Mouse (Mus musculus) left cerebral cortex, adult 2 months (tissue): ENCODE measurements around the gene Ak2. TPM values are rescaled to one million over a fixed set of nuclear protein-coding genes. Genes with fewer than 3 reads are reported as not detected.

Experiments
- DNase-seq, 2 experiments: peaks; one replicate each; pipeline ENCODE4 v3.0.0; 2021 to 2022; ENCODE audit warnings: low spot score in 2 of 2, mixed read lengths in 1 of 2; ENCODE audit errors: extremely low spot score in 1 of 2
- H3K27ac ChIP-seq: fragments of 200-600 bp; 2 replicates; pipeline ENCODE4 v1.8.1; 2022
- H3K4me3 ChIP-seq: fragments of 200-600 bp; 2 replicates; pipeline ENCODE4 v1.8.1; 2022
- CTCF ChIP-seq: fragments of 200-600 bp; IDR thresholded peaks from 2 replicates; pipeline ENCODE4 v1.8.1; 2022; ENCODE audit warnings: antibody characterized with exemption, mild to moderate bottlenecking, moderate library complexity
- intact Hi-C: fragments of 180-260 bp; cut with DNase I; formaldehyde crosslinking; loops from one replicate; pipeline ENCODE4 v1.15.1; 2025
- total RNA-seq, 2 experiments: library from RNA; stranded (reverse); gene quantifications; 2 replicates each; pipeline ENCODE4 v1.2.3; 2021

Ak2 gene
- total RNA-seq, 2 experiments from 2014 or later: 25.7 to 30.4 TPM

GRCm38 (mm10) chr4:129034706-129035660, 43.2 kb downstream of the Ak2 start:
- Histone ChIP-seq H3K4me3 (no peak overlapping the region), H3K27ac (no peak overlapping the region)
- intact Hi-C loops: no loop called here
- TF ChIP-seq CTCF: no peak
- DNase-seq: no peak

- H3K27ac ChIP-seq: no peak overlapping the region
- intact Hi-C loops: no loop called here
- no peak overlapping the region for H3K4me3 ChIP-seq
- TF ChIP-seq CTCF: no peak
- no peak for DNase-seq
Observed at GRCm38 (mm10) chr4:129035851-129036445, 44.2 kb downstream of the Ak2 start.

DNA sequence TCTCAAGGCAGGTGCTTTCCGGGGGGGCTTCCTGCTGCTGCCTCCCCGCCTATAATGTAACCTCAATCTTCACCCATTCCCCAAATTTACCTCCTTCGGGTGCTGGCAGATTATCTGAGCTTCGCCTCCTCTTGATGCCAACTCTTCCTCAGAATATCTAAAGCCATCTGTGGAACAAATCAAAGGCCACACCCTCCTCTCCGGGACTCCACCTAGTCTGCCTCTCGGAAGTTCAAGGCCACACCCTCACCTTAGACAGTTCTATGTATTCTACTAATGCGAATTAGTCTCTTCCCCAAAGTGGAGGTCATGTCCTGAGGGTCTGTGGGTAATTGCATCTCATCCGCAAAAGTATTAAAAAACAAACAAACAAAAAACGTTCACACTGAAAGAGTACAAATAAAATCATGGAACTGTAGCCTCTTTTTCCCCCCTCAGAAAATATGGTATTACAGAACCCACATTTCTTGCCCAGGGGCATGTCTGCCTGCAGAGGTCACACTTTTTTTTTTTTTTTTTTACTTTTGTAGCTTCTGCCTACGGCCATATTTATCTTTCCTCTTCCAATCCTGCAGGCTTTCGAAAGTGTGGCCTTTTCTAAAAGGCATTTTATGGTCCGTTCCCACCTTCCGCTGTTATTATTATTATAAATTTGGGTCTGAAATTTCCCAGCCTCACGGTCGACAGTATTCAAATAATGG, 56.1 kb downstream of the Ak2 start:
- no peak for DNase-seq
- peak overlapping the region; percentile 80 for H3K27ac ChIP-seq
- H3K4me3 ChIP-seq: peak overlapping the region; percentile 61
- TF ChIP-seq CTCF: no peak
- intact Hi-C loops: no loop called here

DNA sequence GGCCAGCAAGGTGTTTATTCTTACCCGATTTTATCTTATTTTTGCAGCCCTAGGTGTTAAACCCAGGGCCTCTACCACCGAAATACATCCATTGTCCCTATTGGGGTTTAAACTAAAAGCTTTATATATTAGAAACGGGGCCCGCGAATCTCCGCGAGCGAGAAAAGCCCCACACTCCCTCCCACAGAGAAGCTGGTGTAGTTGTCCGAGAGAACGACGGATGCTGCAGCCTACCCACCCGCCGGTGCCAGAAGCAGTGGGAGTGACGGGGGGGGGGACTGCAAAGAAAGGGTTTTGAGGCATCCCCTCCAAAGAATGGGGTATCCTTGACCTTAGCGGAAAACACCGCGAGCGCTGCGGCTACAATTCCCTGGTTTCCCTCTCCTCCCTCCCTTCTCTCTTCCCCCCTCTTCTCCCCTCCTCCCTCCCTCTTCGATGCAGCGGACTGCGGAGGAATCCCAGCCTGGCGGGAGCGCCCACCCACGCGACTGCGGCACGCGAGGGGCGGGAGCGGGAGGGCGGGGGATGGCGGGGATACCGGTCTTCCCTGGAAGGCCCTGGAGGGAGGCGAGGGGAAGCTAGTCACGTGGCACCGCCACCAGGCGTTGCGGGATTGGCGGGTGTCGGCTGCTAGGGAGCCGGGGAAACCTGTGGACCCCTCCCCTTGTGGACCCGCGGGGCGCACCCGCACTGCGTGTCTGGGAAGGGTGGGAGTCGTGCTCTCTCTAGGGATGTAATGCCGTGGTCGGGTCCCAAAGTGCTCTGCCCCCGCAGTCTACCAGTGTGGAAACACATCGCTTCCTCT, 56.9 kb downstream of the Ak2 start:
- intact Hi-C loops: loop anchor here (1.0 kb wide), 1 partner anchor 10 kb away; the partner anchor contains the start of gene Rnf19b
- no peak for TF ChIP-seq CTCF
- H3K4me3 ChIP-seq: peak overlapping the region; percentile 61

GRCm38 (mm10) chr4:129049306-129050011, 57.7 kb downstream of the Ak2 start:
- peak; percentile 45 to 50 for DNase-seq
- TF ChIP-seq CTCF: peak; percentile 30
- peak overlapping the region; percentile 80 for H3K27ac ChIP-seq
- intact Hi-C loops: loop anchor here (1.0 kb wide), 1 partner anchor 9 kb away; the partner anchor contains the start of gene Rnf19b
- H3K4me3 ChIP-seq: peak overlapping the region; percentile 61

More for the DNA sequence above, 56.9 kb downstream of the Ak2 start:
- H3K27ac ChIP-seq: peak overlapping the region; percentile 80
- peak; percentile 83 to 89 for DNase-seq

GRCm38 (mm10) chr4:129050365-129050764, 58.6 kb downstream of the Ak2 start:
- no peak overlapping the region for H3K27ac ChIP-seq
- no peak for TF ChIP-seq CTCF
- H3K4me3 ChIP-seq: no peak overlapping the region
- intact Hi-C loops: no loop called here
- no peak for DNase-seq

- no peak for DNase-seq
- Histone ChIP-seq H3K27ac (no peak overlapping the region), H3K4me3 (no peak overlapping the region)
- intact Hi-C loops: no loop called here
- TF ChIP-seq CTCF: no peak
Observed at GRCm38 (mm10) chr4:129050901-129051417, 59.2 kb downstream of the Ak2 start.

DNA sequence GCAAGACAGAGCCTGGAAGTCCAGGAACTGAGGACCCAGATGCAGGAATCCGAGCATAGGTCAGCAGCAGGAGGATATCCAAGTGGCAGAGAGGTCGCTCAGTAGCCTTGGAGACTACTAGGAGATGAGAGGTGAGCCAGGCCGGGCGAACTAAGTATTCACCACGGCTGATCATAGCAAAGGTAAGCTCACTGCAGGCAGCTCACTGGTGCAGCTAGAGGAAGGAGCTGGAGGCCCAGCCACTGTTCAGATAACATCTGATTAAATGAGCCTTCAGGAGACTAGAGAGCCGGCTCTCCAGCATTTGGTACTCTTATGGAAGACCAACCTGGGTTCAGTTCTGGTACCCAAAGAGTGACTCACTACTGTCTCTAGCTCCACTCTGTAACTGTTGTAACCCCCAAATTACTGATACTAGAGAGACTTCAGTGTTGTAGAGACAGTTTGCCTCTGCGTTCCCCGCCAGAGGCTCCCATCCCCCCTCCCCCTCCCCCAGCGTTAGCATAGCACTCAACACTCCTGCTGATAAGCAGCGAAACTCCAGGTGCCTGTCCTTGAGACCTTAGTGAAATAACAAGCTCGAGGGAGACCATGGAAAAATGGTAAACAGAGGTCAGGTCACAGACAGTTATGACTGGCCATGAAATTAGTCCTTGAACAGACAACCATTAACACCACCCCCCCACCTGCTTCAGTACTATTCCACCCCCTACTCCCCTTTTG, 59.9 kb downstream of the Ak2 start:
- Histone ChIP-seq H3K4me3 (no peak overlapping the region), H3K27ac (no peak overlapping the region)
- intact Hi-C loops: no loop called here
- DNase-seq: no peak
- TF ChIP-seq CTCF: no peak

GRCm38 (mm10) chr4:129054757-129055156, 63.0 kb downstream of the Ak2 start:
- no peak for TF ChIP-seq CTCF

DNA sequence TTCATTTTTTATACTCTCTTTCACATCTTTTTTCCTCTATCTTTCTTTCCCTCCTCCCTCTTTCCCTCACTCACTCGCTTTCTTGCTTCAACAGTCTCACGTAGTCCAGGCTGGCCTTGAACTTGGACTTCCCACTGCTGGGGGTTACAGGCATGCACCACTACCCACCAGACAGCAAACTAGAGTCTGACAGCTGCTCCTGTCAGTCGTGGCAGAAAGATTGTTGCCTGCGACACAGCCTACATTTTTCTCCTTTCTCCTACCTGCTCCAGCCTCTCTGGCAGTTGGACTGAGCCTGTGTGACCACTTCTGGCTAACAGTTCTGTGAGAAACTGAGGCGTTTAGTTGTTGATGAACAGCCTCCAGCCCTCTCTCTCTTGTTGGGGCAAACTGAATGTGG, 63.8 kb downstream of the Ak2 start:
- DNase-seq: no peak
- H3K4me3 ChIP-seq: no peak overlapping the region
- TF ChIP-seq CTCF: no peak
- intact Hi-C loops: no loop called here
- no peak overlapping the region for H3K27ac ChIP-seq

More at GRCm38 (mm10) chr4:129054757-129055156, 63.0 kb downstream of the Ak2 start:
- DNase-seq: no peak
- intact Hi-C loops: no loop called here
- H3K27ac ChIP-seq: no peak overlapping the region
- no peak overlapping the region for H3K4me3 ChIP-seq
